Mouse (Mus musculus): ENCODE results near the gene Retsat.
A peak's percentile ranks its signal among the peaks of the same experiment; 100 is the strongest.

GRCm38 (mm10) chr6:72552171-72553078 is 45.9 kb upstream of the Retsat start:
- TF ChIP-seq CTCF (IDR thresholded peaks at IDR 0.05; ENCODE audit: low read depth) (peak; percentile 11; the same call in 1 of the 2 replicates), EP300 (IDR thresholded peaks at IDR 0.05; ENCODE audit: low read depth) (no peak)

Measured in liver, embryonic 14.5 days (tissue).